Mouse (Mus musculus): Measurements from ENCODE around the gene Pcdh15. TPM values are rescaled to one million over a fixed set of nuclear protein-coding genes. Genes with fewer than 3 reads are reported as not detected.

The Pcdh15 gene
- polyA plus RNA-seq, 1 experiment from 2014 or later, result 0.78 TPM

- H3K36me3 ChIP-seq (ENCODE audit: control insufficient read depth, insufficient read depth, low read length), result no peaks in the 10 kb centered on the region
- no peak overlapping the region for H3K4me2 ChIP-seq (ENCODE audit: low read depth, low read length)
- H3K4me1 ChIP-seq (ENCODE audit: control insufficient read depth, insufficient read depth, low read length), result no peaks in the 10 kb centered on the region
- no peaks in the 10 kb centered on the region for H3K27me3 ChIP-seq (replicated peaks; ENCODE audit: control insufficient read depth, insufficient read depth, low read length)
- 86% methylated on average over 15 of the region's 15 CpGs for WGBS
- ATAC-seq, result no peak
- H3K27ac ChIP-seq (ENCODE audit: low read length), result no peak overlapping the region
- H3K9ac ChIP-seq (ENCODE audit: low read depth, low read length), result no peak overlapping the region
- no peak overlapping the region for H3K4me3 ChIP-seq (ENCODE audit: low read length)
- H3K9me3 ChIP-seq (ENCODE audit: control insufficient read depth, low read length), result no peaks in the 10 kb centered on the region
Observed at GRCm38 (mm10) chr10:74257716-74258446, 1158.7 kb downstream of the Pcdh15 start.

- no peak overlapping the region for H3K4me3 ChIP-seq (ENCODE audit: low read length)
- no peaks in the 10 kb centered on the region for H3K9me3 ChIP-seq (ENCODE audit: control insufficient read depth, low read length)
- H3K27ac ChIP-seq (ENCODE audit: low read length), result no peak overlapping the region
- peak; percentile 68 for ATAC-seq
- no peaks in the 10 kb centered on the region for H3K4me1 ChIP-seq (ENCODE audit: control insufficient read depth, insufficient read depth, low read length)
- H3K9ac ChIP-seq (ENCODE audit: low read depth, low read length), result no peak overlapping the region
- H3K36me3 ChIP-seq (ENCODE audit: control insufficient read depth, insufficient read depth, low read length), result no peaks in the 10 kb centered on the region
- no peak overlapping the region for H3K4me2 ChIP-seq (ENCODE audit: low read depth, low read length)
- no peaks in the 10 kb centered on the region for H3K27me3 ChIP-seq (replicated peaks; ENCODE audit: control insufficient read depth, insufficient read depth, low read length)
Observed at GRCm38 (mm10) chr10:74258639-74259038, 1159.5 kb downstream of the Pcdh15 start.

- Histone ChIP-seq H3K36me3 (ENCODE audit: control insufficient read depth, insufficient read depth, low read length) (no peaks in the 10 kb centered on the region), H3K4me3 (ENCODE audit: low read length) (no peak overlapping the region), H3K4me1 (ENCODE audit: control insufficient read depth, insufficient read depth, low read length) (no peaks in the 10 kb centered on the region), H3K9ac (ENCODE audit: low read depth, low read length) (no peak overlapping the region), H3K27ac (ENCODE audit: low read length) (no peak overlapping the region), H3K4me2 (ENCODE audit: low read depth, low read length) (no peak overlapping the region), H3K27me3 (replicated peaks; ENCODE audit: control insufficient read depth, insufficient read depth, low read length) (no peaks in the 10 kb centered on the region), H3K9me3 (ENCODE audit: control insufficient read depth, low read length) (no peaks in the 10 kb centered on the region)
- 46% methylated on average over 6 of the region's 6 CpGs for WGBS
- no peak for ATAC-seq
Observed at GRCm38 (mm10) chr10:74269637-74270269, 1170.6 kb downstream of the Pcdh15 start.

DNA sequence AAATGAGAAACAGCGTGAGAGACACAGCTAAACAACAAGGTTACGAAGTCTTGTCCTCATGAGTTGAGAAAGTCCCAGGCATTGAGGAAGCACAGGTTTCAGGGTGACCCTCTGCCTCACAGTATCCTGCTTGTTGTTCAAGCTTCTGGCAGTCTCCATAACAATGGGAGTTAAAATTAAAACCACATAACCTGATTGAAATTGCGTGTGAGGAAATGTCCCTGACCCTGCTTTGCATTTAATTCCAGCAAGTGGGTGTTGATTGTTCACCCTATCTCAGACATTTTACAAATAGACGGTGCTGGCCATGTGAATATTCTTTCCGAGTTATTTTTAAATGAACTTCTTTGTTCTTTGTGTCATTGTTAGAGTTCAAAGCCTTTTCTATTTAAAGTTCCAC lies 1171.8 kb downstream of the Pcdh15 start:
- no peak overlapping the region for H3K9ac ChIP-seq (ENCODE audit: low read depth, low read length)
- no peaks in the 10 kb centered on the region for H3K27me3 ChIP-seq (replicated peaks; ENCODE audit: control insufficient read depth, insufficient read depth, low read length)
- no peak overlapping the region for H3K4me2 ChIP-seq (ENCODE audit: low read depth, low read length)
- ATAC-seq, result no peak
- no peaks in the 10 kb centered on the region for H3K36me3 ChIP-seq (ENCODE audit: control insufficient read depth, insufficient read depth, low read length)
- no peaks in the 10 kb centered on the region for H3K9me3 ChIP-seq (ENCODE audit: control insufficient read depth, low read length)
- WGBS, result 84% methylated on average over 5 of the region's 5 CpGs
- no peak overlapping the region for H3K4me3 ChIP-seq (ENCODE audit: low read length)
- H3K4me1 ChIP-seq (ENCODE audit: control insufficient read depth, insufficient read depth, low read length), result no peaks in the 10 kb centered on the region
- no peak overlapping the region for H3K27ac ChIP-seq (ENCODE audit: low read length)

DNA sequence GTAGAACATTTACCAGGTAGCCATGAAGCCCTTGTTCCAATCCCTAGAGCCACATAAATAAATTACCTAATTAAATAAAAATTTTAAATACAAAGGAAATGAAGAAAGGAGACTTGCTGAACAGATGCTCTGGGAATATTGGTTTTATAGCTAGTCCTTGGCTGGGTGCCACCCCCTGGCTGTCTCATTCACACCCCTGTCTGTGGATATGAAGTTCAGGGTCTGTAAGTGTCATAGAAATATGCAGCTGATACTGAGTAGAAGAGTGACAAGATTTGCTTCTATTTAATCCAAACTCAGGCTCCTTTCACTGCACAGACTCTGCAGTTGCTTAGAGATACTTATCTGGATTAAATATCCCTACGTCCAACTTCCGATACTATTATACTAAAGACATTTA lies 1205.0 kb downstream of the Pcdh15 start:
- Histone ChIP-seq H3K36me3 (ENCODE audit: control insufficient read depth, insufficient read depth, low read length) (no peaks in the 10 kb centered on the region), H3K4me3 (ENCODE audit: low read length) (no peak overlapping the region), H3K9me3 (ENCODE audit: control insufficient read depth, low read length) (no peaks in the 10 kb centered on the region), H3K9ac (ENCODE audit: low read depth, low read length) (no peak overlapping the region), H3K4me2 (ENCODE audit: low read depth, low read length) (no peak overlapping the region), H3K27me3 (replicated peaks; ENCODE audit: control insufficient read depth, insufficient read depth, low read length) (no peaks in the 10 kb centered on the region), H3K4me1 (ENCODE audit: control insufficient read depth, insufficient read depth, low read length) (no peaks in the 10 kb centered on the region), H3K27ac (ENCODE audit: low read length) (no peak overlapping the region)
- WGBS, result 80% methylated on average over 2 of the region's 2 CpGs
- ATAC-seq, result no peak

- WGBS, result 51% methylated on average over 5 of the region's 5 CpGs
- Histone ChIP-seq H3K4me1 (ENCODE audit: control insufficient read depth, insufficient read depth, low read length) (no peaks in the 10 kb centered on the region), H3K4me3 (ENCODE audit: low read length) (no peak overlapping the region), H3K36me3 (ENCODE audit: control insufficient read depth, insufficient read depth, low read length) (no peaks in the 10 kb centered on the region), H3K27me3 (replicated peaks; ENCODE audit: control insufficient read depth, insufficient read depth, low read length) (no peaks in the 10 kb centered on the region), H3K27ac (ENCODE audit: low read length) (no peak overlapping the region), H3K4me2 (ENCODE audit: low read depth, low read length) (no peak overlapping the region), H3K9me3 (ENCODE audit: control insufficient read depth, low read length) (no peaks in the 10 kb centered on the region), H3K9ac (ENCODE audit: low read depth, low read length) (no peak overlapping the region)
- ATAC-seq, result no peak
Observed at GRCm38 (mm10) chr10:74305439-74306158, 1206.5 kb downstream of the Pcdh15 start.

DNA sequence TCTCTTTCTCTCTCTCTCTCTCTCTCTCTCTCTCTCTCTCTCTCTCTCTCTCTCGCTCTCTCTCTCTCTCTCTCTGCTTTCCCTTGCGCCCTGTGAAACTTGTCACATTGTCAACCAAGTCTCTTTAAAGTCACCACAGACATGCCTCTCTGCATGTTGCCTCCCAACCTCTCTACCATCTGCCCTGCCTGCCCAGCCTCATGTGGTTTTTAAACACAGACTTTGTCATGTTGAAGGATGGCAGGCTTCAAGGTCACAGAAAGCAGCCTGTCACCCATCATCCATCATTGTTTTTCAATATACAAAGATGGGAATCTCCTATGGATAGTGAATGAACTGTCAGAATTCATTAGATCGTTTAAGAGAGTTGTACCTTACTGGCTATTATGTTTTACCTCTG lies 1207.9 kb downstream of the Pcdh15 start:
- WGBS, result 65% methylated on average over 3 of the region's 3 CpGs

DNA sequence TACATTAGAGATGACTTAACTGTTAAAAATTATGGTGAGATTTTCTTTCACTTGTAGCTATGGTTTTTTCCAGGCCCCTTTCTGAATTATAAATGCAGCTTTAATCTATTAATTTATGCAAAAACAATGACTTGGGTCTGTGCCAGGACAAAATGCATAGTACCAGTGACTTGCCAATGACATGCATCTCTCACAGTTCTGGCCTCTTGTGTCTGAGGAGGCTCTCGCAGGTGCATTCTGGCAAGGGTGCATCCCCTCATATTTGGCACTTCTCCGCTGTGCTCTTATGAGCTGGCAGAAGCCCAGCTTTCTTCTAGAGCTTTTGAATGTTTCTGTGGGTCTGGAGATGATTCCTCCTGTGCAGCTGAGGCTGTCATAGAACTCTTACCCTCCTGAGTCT lies 1216.9 kb downstream of the Pcdh15 start:
- Histone ChIP-seq H3K27ac (ENCODE audit: low read length) (no peak overlapping the region), H3K4me3 (ENCODE audit: low read length) (no peak overlapping the region), H3K9ac (ENCODE audit: low read depth, low read length) (no peak overlapping the region), H3K27me3 (replicated peaks; ENCODE audit: control insufficient read depth, insufficient read depth, low read length) (no peaks in the 10 kb centered on the region), H3K9me3 (ENCODE audit: control insufficient read depth, low read length) (no peaks in the 10 kb centered on the region), H3K4me1 (ENCODE audit: control insufficient read depth, insufficient read depth, low read length) (no peaks in the 10 kb centered on the region), H3K4me2 (ENCODE audit: low read depth, low read length) (no peak overlapping the region), H3K36me3 (ENCODE audit: control insufficient read depth, insufficient read depth, low read length) (no peaks in the 10 kb centered on the region)
- ATAC-seq, result no peak
- WGBS, result 80% methylated on average over 2 of the region's 2 CpGs

More for the DNA sequence above, 1207.9 kb downstream of the Pcdh15 start:
- no peak overlapping the region for H3K9ac ChIP-seq (ENCODE audit: low read depth, low read length)
- no peak overlapping the region for H3K27ac ChIP-seq (ENCODE audit: low read length)
- ATAC-seq, result no peak
- no peaks in the 10 kb centered on the region for H3K27me3 ChIP-seq (replicated peaks; ENCODE audit: control insufficient read depth, insufficient read depth, low read length)
- H3K9me3 ChIP-seq (ENCODE audit: control insufficient read depth, low read length), result no peaks in the 10 kb centered on the region
- no peaks in the 10 kb centered on the region for H3K4me1 ChIP-seq (ENCODE audit: control insufficient read depth, insufficient read depth, low read length)
- no peaks in the 10 kb centered on the region for H3K36me3 ChIP-seq (ENCODE audit: control insufficient read depth, insufficient read depth, low read length)
- no peak overlapping the region for H3K4me3 ChIP-seq (ENCODE audit: low read length)
- H3K4me2 ChIP-seq (ENCODE audit: low read depth, low read length), result no peak overlapping the region

- Histone ChIP-seq H3K9ac (ENCODE audit: low read depth, low read length) (no peak overlapping the region), H3K4me2 (ENCODE audit: low read depth, low read length) (no peak overlapping the region), H3K9me3 (ENCODE audit: control insufficient read depth, low read length) (no peaks in the 10 kb centered on the region), H3K4me3 (ENCODE audit: low read length) (no peak overlapping the region), H3K27me3 (replicated peaks; ENCODE audit: control insufficient read depth, insufficient read depth, low read length) (no peaks in the 10 kb centered on the region), H3K27ac (ENCODE audit: low read length) (no peak overlapping the region), H3K36me3 (ENCODE audit: control insufficient read depth, insufficient read depth, low read length) (no peaks in the 10 kb centered on the region), H3K4me1 (ENCODE audit: control insufficient read depth, insufficient read depth, low read length) (no peaks in the 10 kb centered on the region)
- no peak for ATAC-seq
- WGBS, result 88% methylated on average over 7 of the region's 7 CpGs
Observed at GRCm38 (mm10) chr10:74335412-74335811, 1236.3 kb downstream of the Pcdh15 start.

Data from intestine, embryonic 16.5 days (tissue).